20 mouse cellular contexts compared by ENCODE assay signal in the genomic region with DNA sequence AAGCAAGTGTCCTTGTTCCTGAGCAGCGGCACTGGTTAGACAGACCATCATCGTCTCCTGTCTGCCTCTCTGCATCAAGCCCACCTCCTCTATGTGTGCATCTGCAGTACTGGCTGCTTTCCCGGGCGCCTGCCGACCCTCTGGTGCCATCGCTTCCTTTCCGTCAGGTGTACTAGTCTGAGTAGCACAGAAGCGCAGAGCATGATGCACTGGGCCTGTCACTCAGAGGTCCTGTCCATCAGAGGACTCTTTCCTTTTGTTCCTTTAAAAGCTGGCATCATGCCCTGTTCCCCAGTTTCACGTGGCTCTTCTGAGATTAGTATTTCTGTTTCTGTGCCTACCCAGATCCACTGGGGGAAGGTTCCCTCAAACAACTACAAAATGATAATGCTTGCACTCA.
A peak's percentile ranks its signal among the peaks of the same experiment; 100 is the strongest.
DNase-seq lines count a peak whose midpoint lies in the region; ATAC-seq lines count a peak whose summit lies in the region.
"Had no signal": no experiment of that assay in that cellular context is flagged by ENCODE, and none has a peak within 500 bp of the region (broad histone marks: within the 10 kb centered on the region; RNA-seq: fewer than 3 reads in every experiment).

No protein-coding gene starts in this region.

- H3K27me3 ChIP-seq in hindbrain, embryonic 14.5 days (ENCODE audit: control insufficient read depth, insufficient read depth, low read length): no peaks in the 10 kb centered on the region
- no peaks in the 10 kb centered on the region for H3K27me3 ChIP-seq in hindbrain, embryonic 12.5 days
- H3K27me3 ChIP-seq in midbrain, embryonic 16.5 days (ENCODE audit: control insufficient read depth, insufficient read depth, low read depth, low read length): no peaks in the 10 kb centered on the region
- H3K27me3 ChIP-seq: heart, embryonic 15.5 days; midbrain, embryonic 12.5 days; neural tube, embryonic 12.5 days had no signal

- no peak overlapping the region for H3K9ac ChIP-seq in hindbrain, embryonic 14.5 days
- no peak overlapping the region for H3K9ac ChIP-seq in hindbrain, embryonic 12.5 days
- no peak overlapping the region for H3K9ac ChIP-seq in midbrain, embryonic 16.5 days (ENCODE audit: low read depth, low read length)
- H3K9ac ChIP-seq: heart, embryonic 15.5 days; midbrain, embryonic 12.5 days; neural tube, embryonic 12.5 days had no signal

- no peaks in the 10 kb centered on the region for H3K36me3 ChIP-seq in hindbrain, embryonic 14.5 days (replicated peaks; ENCODE audit: control insufficient read depth, insufficient read depth)
- no peaks in the 10 kb centered on the region for H3K36me3 ChIP-seq in hindbrain, embryonic 12.5 days
- H3K36me3 ChIP-seq in midbrain, embryonic 16.5 days (ENCODE audit: control insufficient read depth, insufficient read depth, low read length): no peaks in the 10 kb centered on the region
- H3K36me3 ChIP-seq: heart, embryonic 15.5 days; midbrain, embryonic 12.5 days; neural tube, embryonic 12.5 days had no signal

- no peak overlapping the region for H3K4me2 ChIP-seq in hindbrain, embryonic 14.5 days (replicated peaks)
- H3K4me2 ChIP-seq in hindbrain, embryonic 12.5 days (replicated peaks): no peak overlapping the region
- H3K4me2 ChIP-seq in midbrain, embryonic 16.5 days (ENCODE audit: low read length): no peak overlapping the region
- H3K4me2 ChIP-seq: heart, embryonic 15.5 days; midbrain, embryonic 12.5 days; neural tube, embryonic 12.5 days had no signal

- WGBS in hindbrain, embryonic 14.5 days: 66% methylated on average over 9 of the region's 9 CpGs
- WGBS in hindbrain, embryonic 12.5 days: 83% methylated on average over 9 of the region's 9 CpGs
- WGBS in midbrain, embryonic 16.5 days: 73% methylated on average over 9 of the region's 9 CpGs

- H3K9me3 ChIP-seq in hindbrain, embryonic 14.5 days (ENCODE audit: control insufficient read depth, low read length): no peaks in the 10 kb centered on the region
- no peaks in the 10 kb centered on the region for H3K9me3 ChIP-seq in hindbrain, embryonic 12.5 days (replicated peaks)
- H3K9me3 ChIP-seq in midbrain, embryonic 16.5 days (replicated peaks; ENCODE audit: control insufficient read depth, low read length, poor library complexity, severe bottlenecking): no peaks in the 10 kb centered on the region
- H3K9me3 ChIP-seq: heart, embryonic 15.5 days; midbrain, embryonic 12.5 days; neural tube, embryonic 12.5 days had no signal

- ATAC-seq in hindbrain, embryonic 14.5 days (ENCODE audit: low FRiP score): peak; percentile 19; the same call in 1 of the 2 replicates
- no peak for ATAC-seq in hindbrain, embryonic 12.5 days (ENCODE audit: low FRiP score)
- no peak for ATAC-seq in midbrain, embryonic 16.5 days
- no peak for ATAC-seq in frontal cortex, adult (ENCODE audit: low TSS enrichment)

- 0 out of 2 replicates have a peak overlapping the region, but pooled peaks have one; percentile 35 for H3K27ac ChIP-seq in hindbrain, embryonic 14.5 days
- H3K27ac ChIP-seq in hindbrain, embryonic 12.5 days: no peak overlapping the region
- H3K27ac ChIP-seq in midbrain, embryonic 16.5 days (ENCODE audit: low read length): 0 out of 2 replicates have a peak overlapping the region, but pooled peaks have one; percentile 0
- H3K27ac ChIP-seq: gastrocnemius, adult 2 months; heart, embryonic 15.5 days; midbrain, embryonic 12.5 days; neural tube, embryonic 12.5 days had no signal

- H3K4me3 ChIP-seq in hindbrain, embryonic 14.5 days (replicated peaks; ENCODE audit: low read length): no peak overlapping the region
- no peak overlapping the region for H3K4me3 ChIP-seq in hindbrain, embryonic 12.5 days
- no peak overlapping the region for H3K4me3 ChIP-seq in midbrain, embryonic 16.5 days (ENCODE audit: low read depth, low read length)
- H3K4me3 ChIP-seq: gastrocnemius, adult 2 months; heart, embryonic 15.5 days; midbrain, embryonic 12.5 days; neural tube, embryonic 12.5 days had no signal

- H3K4me1 ChIP-seq in hindbrain, embryonic 14.5 days (replicated peaks; ENCODE audit: control insufficient read depth, insufficient read depth, low read length): peaks cover 59% of the 10 kb centered on the region
- H3K4me1 ChIP-seq in hindbrain, embryonic 12.5 days: peaks cover 69% of the 10 kb centered on the region
- peaks cover 63% of the 10 kb centered on the region for H3K4me1 ChIP-seq in midbrain, embryonic 16.5 days (ENCODE audit: control insufficient read depth, insufficient read depth, low read length)

- DNase-seq in cerebellum, postnatal 14 days: peak; percentile 47 to 60
- no peak for DNase-seq in cerebellum, postnatal 36 days
- DNase-seq in hindbrain, embryonic 14.5 days (ENCODE audit: low spot score): no peak
- peak; percentile 52 for DNase-seq in brain, adult 2 months (ENCODE audit: low read depth, low spot score)
- DNase-seq in adipocyte (ENCODE audit: low spot score): no peak
- DNase-seq: adrenal gland, adult 2 months; cerebellum, adult 2 months; kidney, adult 2 months; kidney, postnatal 36 days; lung, adult 18-20 months; lung, postnatal 36 days; right cerebral cortex, postnatal 4 days; thymus, postnatal 25 days had no signal

Comparison
In these comparisons a context has a peak if more than half of its experiments do, and no peak if none do; other contexts are left out.
1. DNase-seq: peak in cerebellum, postnatal 14 days (2 of 2) and brain, adult 2 months (single experiment); none in cerebellum, postnatal 36 days (0 of 2), hindbrain, embryonic 14.5 days (single experiment) and adipocyte (single experiment).